Mouse (Mus musculus) left cerebral cortex, adult 2 months (tissue): ENCODE results near the gene Tnfaip8l1. TPM values are rescaled to one million over a fixed set of nuclear protein-coding genes. Genes with fewer than 3 reads are reported as not detected.

Source experiments
- DNase-seq, 2 experiments: peaks; one replicate each; pipeline ENCODE4 v3.0.0; 2021 to 2022; ENCODE audit warnings: low spot score in 2 of 2, mixed read lengths in 1 of 2; ENCODE audit errors: extremely low spot score in 1 of 2
- H3K27ac ChIP-seq: fragments of 200-600 bp; 2 replicates; pipeline ENCODE4 v1.8.1; 2022
- H3K4me3 ChIP-seq: fragments of 200-600 bp; 2 replicates; pipeline ENCODE4 v1.8.1; 2022
- CTCF ChIP-seq: fragments of 200-600 bp; IDR thresholded peaks from 2 replicates; pipeline ENCODE4 v1.8.1; 2022; ENCODE audit warnings: antibody characterized with exemption, mild to moderate bottlenecking, moderate library complexity
- intact Hi-C: fragments of 180-260 bp; cut with DNase I; formaldehyde crosslinking; loops from one replicate; pipeline ENCODE4 v1.15.1; 2025
- total RNA-seq, 2 experiments: library from RNA; stranded (reverse); gene quantifications; 2 replicates each; pipeline ENCODE4 v1.2.3; 2021

Gene Tnfaip8l1
- total RNA-seq, 2 experiments from 2014 or later: 7.5 to 8.7 TPM

DNA sequence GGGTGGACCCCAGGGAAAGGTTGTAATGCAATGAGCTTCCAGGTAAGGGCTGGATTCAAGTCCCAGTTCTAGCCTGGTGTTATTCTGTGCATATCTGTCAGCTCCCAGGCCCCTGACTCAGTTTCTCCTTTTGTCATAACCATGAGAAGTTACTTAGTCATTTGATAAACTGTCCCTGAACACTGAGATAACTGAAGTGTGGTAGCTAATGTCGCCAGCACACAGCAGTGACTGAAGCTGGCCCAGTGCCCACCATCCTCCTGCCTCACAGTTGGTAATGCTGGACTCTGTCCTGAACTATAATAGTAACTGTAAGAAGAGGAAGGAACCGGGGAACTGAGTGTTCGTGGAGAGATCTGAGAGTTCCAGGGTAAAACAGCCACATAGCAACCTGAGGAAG is 2.2 kb downstream of the Tnfaip8l1 start:
- no peak for DNase-seq
- H3K4me3 ChIP-seq: no peak overlapping the region
- no peak for TF ChIP-seq CTCF
- H3K27ac ChIP-seq: no peak overlapping the region
- intact Hi-C loops: no loop called here

DNA sequence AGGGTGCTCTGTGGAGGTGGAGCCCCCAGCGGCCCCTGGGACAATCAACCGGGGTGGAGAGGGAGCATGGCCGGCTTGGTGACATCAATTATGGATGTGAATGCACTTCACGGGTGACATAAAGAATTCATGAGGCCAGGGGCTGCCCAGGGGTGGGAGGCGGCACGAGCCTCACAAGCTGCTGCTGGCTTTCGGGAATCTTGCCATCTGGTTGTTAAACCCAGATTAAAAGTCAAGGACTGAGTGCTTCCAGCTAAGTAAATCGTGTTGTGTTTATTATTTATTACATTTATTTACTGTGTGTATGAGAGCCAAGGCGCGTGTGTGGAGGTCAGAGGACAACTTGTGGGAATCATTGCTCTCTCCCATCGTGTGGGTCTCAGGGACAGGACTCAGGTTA is 3.4 kb downstream of the Tnfaip8l1 start:
- intact Hi-C loops: no loop called here
- no peak for TF ChIP-seq CTCF
- H3K27ac ChIP-seq: no peak overlapping the region

DNA sequence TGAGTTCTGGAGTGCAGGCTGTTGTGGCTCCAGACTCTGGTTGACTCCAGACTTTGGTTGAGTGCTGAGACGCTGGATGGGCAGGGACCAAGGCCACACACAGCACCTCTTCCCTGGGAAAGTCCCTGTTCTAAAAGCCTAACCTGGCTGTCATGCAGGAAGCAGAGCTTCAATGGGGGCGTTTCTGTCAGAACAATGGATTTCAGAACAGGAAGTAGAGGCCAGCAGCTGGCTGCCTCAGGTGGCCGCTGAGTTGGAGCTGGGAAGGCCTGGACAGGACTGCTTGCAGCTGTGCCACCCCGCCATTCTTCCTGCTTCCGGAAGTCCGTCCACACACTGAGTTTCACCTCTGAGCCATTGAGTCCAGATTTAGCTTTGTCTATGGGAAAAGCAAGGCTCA is 7.6 kb downstream of the Tnfaip8l1 start:
- TF ChIP-seq CTCF: no peak
- intact Hi-C loops: no loop called here
- no peak for DNase-seq
- Histone ChIP-seq H3K27ac (no peak overlapping the region), H3K4me3 (no peak overlapping the region)

More for the DNA sequence above, 3.4 kb downstream of the Tnfaip8l1 start:
- no peak overlapping the region for H3K4me3 ChIP-seq
- no peak for DNase-seq

DNA sequence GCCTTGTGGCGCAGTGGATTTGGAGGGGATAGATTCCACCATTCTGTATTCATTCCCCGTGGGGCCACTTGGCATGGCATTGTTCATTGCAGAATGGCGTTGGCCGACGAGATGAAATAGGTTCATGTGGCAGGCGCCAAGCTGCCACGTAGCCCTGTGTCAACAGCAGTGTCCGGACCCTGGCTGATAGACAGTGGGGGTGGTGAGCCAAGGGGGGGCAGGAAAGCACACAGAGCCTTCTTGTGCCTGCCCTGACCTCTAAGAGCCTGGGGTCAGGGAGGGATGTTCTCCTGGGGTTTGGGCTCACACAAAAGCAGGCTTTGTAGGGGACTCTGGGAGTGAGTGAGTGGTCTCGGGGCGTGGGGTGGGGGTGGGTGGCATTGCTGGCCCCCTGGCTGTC is 8.4 kb downstream of the Tnfaip8l1 start:
- no peak for TF ChIP-seq CTCF
- no peak overlapping the region for H3K4me3 ChIP-seq
- intact Hi-C loops: no loop called here
- DNase-seq: no peak
- H3K27ac ChIP-seq: no peak overlapping the region

DNA sequence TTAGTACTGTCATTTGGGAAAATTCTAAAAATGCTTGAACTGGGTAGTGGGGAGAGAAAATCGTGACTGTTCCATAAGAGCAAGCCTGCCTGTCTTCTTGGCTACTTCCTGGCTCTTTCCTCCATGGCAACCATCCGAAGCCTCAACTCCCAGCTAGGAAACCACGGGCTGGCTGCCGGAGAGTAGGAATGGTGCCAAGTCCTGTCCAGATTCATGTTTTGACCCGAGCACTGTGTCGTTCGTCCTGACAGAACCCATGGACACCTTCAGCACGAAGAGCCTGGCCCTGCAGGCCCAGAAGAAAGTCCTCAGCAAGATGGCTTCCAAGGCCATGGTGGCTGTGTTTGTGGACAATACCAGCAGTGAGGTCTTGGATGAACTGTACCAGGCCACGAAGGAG is 9.2 kb downstream of the Tnfaip8l1 start:
- no peak for DNase-seq
- intact Hi-C loops: no loop called here
- no peak for TF ChIP-seq CTCF

GRCm38 (mm10) chr17:56171881-56172280 is 9.6 kb downstream of the Tnfaip8l1 start:
- no peak overlapping the region for H3K27ac ChIP-seq
- no peak for TF ChIP-seq CTCF
- DNase-seq: no peak
- intact Hi-C loops: no loop called here
- no peak overlapping the region for H3K4me3 ChIP-seq

More for the DNA sequence above, 9.2 kb downstream of the Tnfaip8l1 start:
- H3K27ac ChIP-seq: no peak overlapping the region
- no peak overlapping the region for H3K4me3 ChIP-seq

DNA sequence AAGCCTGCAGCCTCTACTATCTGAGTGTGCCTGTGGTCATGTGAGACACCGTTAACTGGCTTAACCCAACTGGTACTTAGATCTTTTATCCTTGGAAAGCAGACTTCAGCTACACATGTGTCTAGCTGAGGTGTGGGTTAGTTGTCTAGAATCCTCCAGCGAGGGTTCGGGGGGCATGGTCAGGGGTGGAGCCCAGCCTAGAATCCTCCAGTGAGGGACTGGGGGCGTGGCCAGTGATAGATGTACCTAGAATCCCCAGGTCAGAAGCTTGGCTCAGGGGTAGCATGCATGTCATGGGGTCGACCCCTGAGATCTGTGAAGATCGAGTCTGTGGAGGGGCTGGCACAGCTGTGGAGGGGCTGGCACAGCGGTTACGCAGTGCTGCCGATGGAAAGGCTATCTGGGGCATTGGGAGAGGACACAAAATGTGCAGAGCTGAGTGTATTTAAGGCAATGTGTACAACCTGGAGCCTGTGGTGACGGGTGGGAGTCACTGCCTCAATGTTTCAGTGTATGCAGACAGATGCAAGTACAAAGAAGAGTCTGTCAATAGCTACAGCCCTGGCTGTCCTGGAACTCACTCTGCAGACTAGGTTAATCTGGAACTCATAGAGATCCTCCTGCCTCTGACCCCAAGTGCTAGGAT is 11.2 kb downstream of the Tnfaip8l1 start:
- no peak for TF ChIP-seq CTCF
- no peak for DNase-seq
- intact Hi-C loops: no loop called here
- Histone ChIP-seq H3K27ac (no peak overlapping the region), H3K4me3 (no peak overlapping the region)

DNA sequence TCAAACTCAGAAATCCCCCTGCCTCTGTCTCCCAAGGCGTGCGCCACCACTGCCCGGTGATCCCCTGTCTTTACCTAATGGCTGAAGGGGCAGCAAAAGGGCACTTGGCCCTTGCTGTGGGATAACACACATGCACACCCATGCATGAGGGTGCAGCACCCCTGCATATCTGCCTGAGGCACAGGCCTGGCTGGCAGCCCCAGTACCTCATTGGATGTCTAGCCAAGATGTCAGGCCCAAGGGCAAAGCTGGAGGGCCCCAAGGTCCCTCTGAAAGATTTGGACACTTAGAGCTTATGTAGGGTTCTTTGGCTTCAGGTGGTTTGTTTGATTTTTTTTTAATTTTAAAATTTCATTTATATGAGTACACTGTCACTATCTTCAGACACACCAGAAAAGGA is 13.1 kb downstream of the Tnfaip8l1 start:
- no peak for TF ChIP-seq CTCF
- Histone ChIP-seq H3K27ac (no peak overlapping the region), H3K4me3 (no peak overlapping the region)
- intact Hi-C loops: no loop called here
- DNase-seq: no peak

DNA sequence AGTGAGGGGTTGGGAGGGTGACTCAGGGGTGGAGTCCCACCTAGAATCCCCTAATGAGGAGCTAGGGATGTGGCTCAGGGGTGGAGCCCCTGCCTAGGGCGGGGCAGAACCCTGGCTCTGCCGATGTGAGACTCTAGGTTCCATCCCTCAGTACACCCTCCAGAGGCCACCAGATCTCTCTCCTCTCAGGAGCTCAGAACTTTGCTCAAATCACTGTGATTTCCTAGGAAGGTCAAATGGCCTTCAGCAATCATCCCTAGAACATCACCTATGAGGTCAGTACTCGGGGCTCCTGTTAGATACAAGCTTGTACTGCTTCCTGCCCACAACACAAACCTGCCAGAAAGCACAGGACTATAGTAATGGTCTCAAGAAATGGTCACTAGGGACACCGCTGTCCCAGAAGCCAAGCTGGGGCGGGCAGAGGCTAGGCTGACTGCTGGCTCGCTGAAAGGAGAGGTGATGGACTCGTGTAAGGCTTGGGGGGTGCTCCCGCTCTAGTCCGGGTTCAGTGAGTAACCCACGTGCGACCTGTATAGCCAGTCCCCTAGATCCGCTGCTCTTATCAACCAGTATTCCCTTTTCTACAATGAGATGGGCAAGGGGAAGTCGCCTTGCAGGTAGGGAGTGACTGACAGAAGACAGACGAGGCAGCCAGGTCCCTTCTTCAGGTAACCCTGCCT is 20.8 kb downstream of the Tnfaip8l1 start:
- no peak for DNase-seq
- intact Hi-C loops: loop anchor here (2.0 to 5.0 kb wide), 2 partner anchors 50 to 69 kb away; no protein-coding TSS in a partner anchor
- TF ChIP-seq CTCF: no peak
- peak overlapping the region; percentile 88 for H3K27ac ChIP-seq
- H3K4me3 ChIP-seq: peak overlapping the region; percentile 96

GRCm38 (mm10) chr17:56183658-56184103 is 21.4 kb downstream of the Tnfaip8l1 start, which contains the start of gene Mydgf:
TSS of gene Mydgf (minus strand) at chr17:56183920.
- Histone ChIP-seq H3K27ac (peak within 1 kb of the TSS; percentile 88), H3K4me3 (peak within 1 kb of the TSS; percentile 96)
- intact Hi-C loops: loop anchor here (2.0 to 5.0 kb wide), 2 partner anchors 51 to 69 kb away; no protein-coding TSS in a partner anchor
- peak; percentile 95 to 97 for DNase-seq
- TF ChIP-seq CTCF: peak; percentile 6

DNA sequence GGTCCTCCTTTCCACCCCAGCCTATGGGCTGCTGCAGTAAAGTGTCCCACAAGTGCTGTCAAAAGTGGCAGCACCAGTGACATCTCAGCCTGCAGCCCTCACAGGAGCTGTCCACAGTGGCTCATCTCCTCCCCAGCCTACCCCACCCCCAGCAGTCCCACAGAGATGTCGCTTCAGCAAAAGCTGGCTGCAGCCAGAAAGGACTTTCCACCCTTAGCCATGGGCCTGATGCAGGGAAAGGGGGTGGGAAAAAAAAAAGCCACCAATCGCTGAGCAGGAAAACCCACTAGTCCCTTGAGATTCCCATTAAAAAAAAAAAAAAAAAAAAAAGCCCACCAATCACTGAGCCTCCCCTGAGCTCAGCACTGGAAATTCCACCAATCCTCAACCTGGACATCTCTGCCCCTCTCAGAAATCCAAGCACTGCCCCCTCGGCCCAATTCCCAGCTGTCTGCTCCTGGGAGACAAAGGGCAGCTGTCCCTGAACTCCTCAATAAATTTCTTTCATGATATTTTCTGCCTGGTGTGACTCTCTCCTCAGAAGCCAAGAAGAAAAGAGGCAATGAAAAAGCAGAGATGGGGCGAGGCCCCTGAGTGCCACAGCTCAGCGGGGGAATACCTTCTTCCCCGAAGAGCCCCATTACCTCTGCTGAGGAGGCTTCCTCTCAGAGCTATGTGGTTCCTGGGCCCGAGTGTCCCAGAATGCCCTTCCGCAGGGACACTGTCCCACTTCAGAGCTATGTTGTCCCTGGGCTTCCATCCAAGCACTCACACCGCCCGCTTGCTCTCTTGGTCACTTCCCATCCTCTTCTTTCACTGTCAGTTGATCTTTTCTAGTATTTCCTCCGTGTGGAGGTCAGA is 23.2 kb downstream of the Tnfaip8l1 start:
- no peak for DNase-seq
- H3K27ac ChIP-seq: peak overlapping the region; percentile 73
- no peak overlapping the region for H3K4me3 ChIP-seq
- intact Hi-C loops: no loop called here
- no peak for TF ChIP-seq CTCF

DNA sequence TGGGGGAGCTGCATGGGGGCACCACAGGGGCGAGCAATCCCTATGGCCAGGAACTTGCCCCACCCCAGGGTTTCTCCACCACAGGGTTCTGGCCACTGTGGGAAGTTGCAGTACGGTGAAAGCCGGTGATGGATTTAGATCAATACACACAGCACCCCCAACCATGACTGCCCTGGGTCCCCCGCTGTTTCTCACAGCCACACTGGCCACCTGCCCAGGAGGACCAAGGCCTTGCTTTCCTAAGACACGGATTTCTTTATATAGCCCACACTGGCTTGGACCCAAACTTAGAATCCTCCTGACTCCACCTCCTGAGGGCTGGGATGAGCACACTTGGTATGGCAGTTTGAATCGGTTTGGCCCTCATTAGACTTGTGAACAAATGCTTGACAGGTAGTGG is 29.0 kb downstream of the Tnfaip8l1 start:
- intact Hi-C loops: no loop called here
- TF ChIP-seq CTCF: no peak
- DNase-seq: no peak
- Histone ChIP-seq H3K27ac (no peak overlapping the region), H3K4me3 (no peak overlapping the region)
